Mouse (Mus musculus): Measurements from ENCODE around the gene Jmjd7.

DNA sequence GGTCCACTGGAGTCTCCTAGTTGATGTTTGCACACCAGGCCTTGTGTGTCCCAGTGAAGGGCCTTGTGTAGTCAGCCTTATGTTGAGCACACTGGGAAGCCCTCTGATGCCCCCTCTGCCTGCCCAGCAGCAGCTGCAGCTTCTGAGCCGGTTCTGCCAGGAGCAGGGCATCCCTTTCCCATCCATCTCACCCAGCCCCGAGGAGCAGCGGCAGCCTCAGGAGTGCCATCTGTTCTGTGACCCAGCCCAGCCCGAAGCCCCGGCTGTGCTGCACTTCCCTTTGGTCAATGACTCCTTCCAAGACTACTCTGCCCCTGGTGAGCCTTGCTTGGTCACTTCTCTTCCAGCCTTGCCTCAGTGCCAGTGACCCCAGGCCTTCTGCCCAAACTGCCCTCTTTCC, 13.7 kb downstream of the Jmjd7 start:
- TF ChIP-seq CTCF (IDR thresholded peaks at IDR 0.05; ENCODE audit: extremely low read depth, insufficient read depth, insufficient read length, insufficient replicate concordance) (no peak), POLR2A (IDR thresholded peaks at IDR 0.05; ENCODE audit: low read depth, low read length) (no peak)

Data from spleen, adult 2 months (tissue).